Mouse (Mus musculus): ENCODE measurements around the gene Gramd1b. TPM values are rescaled to one million over a fixed set of nuclear protein-coding genes. Genes with fewer than 3 reads are reported as not detected.

The Gramd1b gene
- polyA plus RNA-seq, 1 experiment from 2014 or later: 5.2 TPM

DNA sequence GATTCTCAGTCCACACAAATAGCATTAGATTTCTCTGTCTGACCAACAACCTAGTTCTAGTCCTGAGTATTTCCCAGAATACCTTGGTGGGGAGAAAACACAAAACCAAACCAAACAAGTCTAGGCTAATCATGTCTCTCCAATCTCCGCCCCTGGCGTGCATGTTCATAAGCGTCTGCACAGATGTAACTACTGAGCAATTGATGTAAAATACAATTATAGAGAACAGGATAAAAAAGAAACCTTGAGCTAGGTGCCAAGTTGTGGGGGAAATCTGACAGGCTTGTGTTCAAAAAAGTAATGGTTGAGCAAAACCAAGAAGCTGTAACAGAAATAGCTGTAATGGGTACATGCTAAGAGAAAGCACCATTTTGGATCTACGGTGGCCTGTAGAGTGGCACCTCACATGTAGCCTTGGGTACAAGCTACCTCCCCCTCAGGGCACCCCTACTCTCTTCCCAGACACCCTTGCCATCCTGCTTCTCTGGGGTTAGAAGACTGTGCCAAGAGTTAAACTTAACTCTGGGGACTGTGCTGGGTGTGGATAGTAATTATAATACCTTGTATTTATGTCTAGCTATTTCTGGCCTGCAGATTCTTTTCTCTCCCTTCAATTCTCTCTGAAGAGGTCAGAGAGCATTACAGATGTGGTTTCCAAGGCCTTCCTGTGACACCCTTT is 174.3 kb downstream of the Gramd1b start:
- H3K9me3 ChIP-seq: no peaks in the 10 kb centered on the region
- 87% methylated on average over 4 of the region's 4 CpGs for WGBS
- no peaks in the 10 kb centered on the region for H3K4me1 ChIP-seq (replicated peaks)
- H3K27me3 ChIP-seq: no peaks in the 10 kb centered on the region
- H3K9ac ChIP-seq (replicated peaks): no peak overlapping the region
- ATAC-seq (ENCODE audit: insufficient number of reproducible peaks, insufficient read depth, low FRiP score, low TSS enrichment, low read depth): no peak
- no peaks in the 10 kb centered on the region for H3K36me3 ChIP-seq
- H3K4me3 ChIP-seq (replicated peaks): no peak overlapping the region
- no peak overlapping the region for H3K27ac ChIP-seq
- H3K4me2 ChIP-seq: no peak overlapping the region

DNA sequence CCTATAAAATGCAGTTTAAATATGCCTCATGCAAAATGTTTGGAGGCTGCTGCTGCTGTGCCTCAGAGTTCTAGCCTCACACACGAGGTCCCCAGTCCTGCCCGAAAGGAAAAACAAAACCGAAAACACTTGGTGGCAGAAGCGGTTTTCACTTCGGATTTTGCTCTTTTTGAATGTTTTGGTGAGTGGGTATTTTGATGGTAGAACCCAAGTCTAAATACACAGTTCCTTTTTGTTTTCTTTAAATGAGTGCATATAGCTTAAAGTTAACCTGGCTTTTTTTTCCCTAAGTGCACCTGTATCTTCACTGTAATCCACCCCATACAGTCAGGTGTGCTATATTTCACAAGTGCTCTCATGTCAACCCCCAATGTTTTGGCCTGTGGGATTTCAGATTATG is 174.8 kb downstream of the Gramd1b start:
- Histone ChIP-seq H3K36me3 (no peaks in the 10 kb centered on the region), H3K9ac (replicated peaks) (no peak overlapping the region), H3K27me3 (no peaks in the 10 kb centered on the region), H3K4me1 (replicated peaks) (no peaks in the 10 kb centered on the region), H3K4me3 (replicated peaks) (no peak overlapping the region), H3K27ac (no peak overlapping the region), H3K4me2 (no peak overlapping the region), H3K9me3 (no peaks in the 10 kb centered on the region)
- ATAC-seq (ENCODE audit: insufficient number of reproducible peaks, insufficient read depth, low FRiP score, low TSS enrichment, low read depth): no peak
- 84% methylated on average over 5 of the region's 5 CpGs for WGBS

GRCm38 (mm10) chr9:40355406-40355805 is 175.8 kb downstream of the Gramd1b start:
- H3K36me3 ChIP-seq: no peaks in the 10 kb centered on the region
- H3K9ac ChIP-seq (replicated peaks): no peak overlapping the region
- H3K27me3 ChIP-seq: no peaks in the 10 kb centered on the region
- WGBS: 90% methylated on average over 8 of the region's 8 CpGs
- H3K4me3 ChIP-seq (replicated peaks): no peak overlapping the region
- no peak overlapping the region for H3K27ac ChIP-seq
- no peaks in the 10 kb centered on the region for H3K4me1 ChIP-seq (replicated peaks)
- H3K4me2 ChIP-seq: no peak overlapping the region
- no peak for ATAC-seq (ENCODE audit: insufficient number of reproducible peaks, insufficient read depth, low FRiP score, low TSS enrichment, low read depth)
- no peaks in the 10 kb centered on the region for H3K9me3 ChIP-seq

- H3K9me3 ChIP-seq: no peaks in the 10 kb centered on the region
- 83% methylated on average over 6 of the region's 6 CpGs for WGBS
- H3K27ac ChIP-seq: no peak overlapping the region
- no peak overlapping the region for H3K4me3 ChIP-seq (replicated peaks)
- no peaks in the 10 kb centered on the region for H3K27me3 ChIP-seq
- H3K4me2 ChIP-seq: no peak overlapping the region
- H3K9ac ChIP-seq (replicated peaks): no peak overlapping the region
- H3K4me1 ChIP-seq (replicated peaks): no peaks in the 10 kb centered on the region
- no peak for ATAC-seq (ENCODE audit: insufficient number of reproducible peaks, insufficient read depth, low FRiP score, low TSS enrichment, low read depth)
- H3K36me3 ChIP-seq: no peaks in the 10 kb centered on the region
These were observed 177.6 kb downstream of the Gramd1b start for GRCm38 (mm10) chr9:40353596-40353995.

DNA sequence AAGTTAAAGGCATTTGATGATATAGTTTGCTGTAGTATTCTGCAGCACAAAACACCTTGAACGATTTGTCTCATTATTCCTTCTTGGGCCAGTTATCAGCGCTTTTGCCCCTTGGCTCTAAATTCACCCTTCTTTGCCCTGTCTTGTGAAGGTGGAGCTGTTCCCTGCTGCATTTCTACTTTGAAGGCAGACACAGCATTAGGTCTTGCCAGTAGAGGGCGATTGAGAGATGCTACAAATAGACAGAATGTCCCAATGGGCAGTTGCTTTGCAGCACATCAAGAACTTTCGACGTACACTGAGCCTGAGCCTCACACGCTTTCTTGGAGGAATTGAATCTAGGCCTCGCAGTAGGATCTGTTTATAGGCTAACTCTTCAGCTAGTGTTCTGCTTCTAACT is 180.5 kb downstream of the Gramd1b start:
- Histone ChIP-seq H3K4me1 (replicated peaks) (peaks cover 8% of the 10 kb centered on the region), H3K9me3 (no peaks in the 10 kb centered on the region), H3K9ac (replicated peaks) (no peak overlapping the region), H3K4me2 (no peak overlapping the region), H3K36me3 (no peaks in the 10 kb centered on the region), H3K27ac (no peak overlapping the region), H3K27me3 (no peaks in the 10 kb centered on the region), H3K4me3 (replicated peaks) (no peak overlapping the region)
- ATAC-seq (ENCODE audit: insufficient number of reproducible peaks, insufficient read depth, low FRiP score, low TSS enrichment, low read depth): no peak
- WGBS: 23% methylated on average over 7 of the region's 7 CpGs

GRCm38 (mm10) chr9:40350052-40350451 is 181.1 kb downstream of the Gramd1b start:
- Histone ChIP-seq H3K4me2 (no peak overlapping the region), H3K36me3 (no peaks in the 10 kb centered on the region), H3K9ac (replicated peaks) (no peak overlapping the region), H3K9me3 (no peaks in the 10 kb centered on the region), H3K27ac (no peak overlapping the region), H3K4me1 (replicated peaks) (peaks cover 14% of the 10 kb centered on the region), H3K4me3 (replicated peaks) (no peak overlapping the region), H3K27me3 (no peaks in the 10 kb centered on the region)
- no peak for ATAC-seq (ENCODE audit: insufficient number of reproducible peaks, insufficient read depth, low FRiP score, low TSS enrichment, low read depth)
- WGBS: 89% methylated on average over 2 of the region's 2 CpGs

DNA sequence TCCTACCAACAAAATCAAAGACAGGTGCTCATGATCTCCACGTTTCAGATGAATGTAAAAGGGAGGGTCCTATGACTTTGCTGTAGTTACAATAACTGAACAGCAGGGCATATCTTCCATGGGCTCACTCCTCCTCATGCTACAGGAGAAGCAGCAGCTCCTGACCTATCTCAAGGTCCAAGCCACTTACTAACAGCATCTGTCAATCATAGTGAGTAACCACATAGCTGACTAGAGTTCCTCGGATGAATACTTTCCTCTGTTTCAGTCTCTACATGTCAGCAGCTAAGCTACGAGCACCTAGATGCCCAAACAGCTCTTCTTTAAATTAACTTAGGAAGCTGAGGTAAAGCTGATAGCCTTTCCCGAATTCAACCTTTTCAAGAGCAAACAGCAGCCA is 181.6 kb downstream of the Gramd1b start:
- Histone ChIP-seq H3K4me3 (replicated peaks) (no peak overlapping the region), H3K4me2 (no peak overlapping the region), H3K36me3 (no peaks in the 10 kb centered on the region), H3K9ac (replicated peaks) (no peak overlapping the region), H3K27me3 (no peaks in the 10 kb centered on the region), H3K4me1 (replicated peaks) (peaks cover 19% of the 10 kb centered on the region), H3K27ac (no peak overlapping the region), H3K9me3 (no peaks in the 10 kb centered on the region)
- 79% methylated on average over 4 of the region's 4 CpGs for WGBS
- no peak for ATAC-seq (ENCODE audit: insufficient number of reproducible peaks, insufficient read depth, low FRiP score, low TSS enrichment, low read depth)

DNA sequence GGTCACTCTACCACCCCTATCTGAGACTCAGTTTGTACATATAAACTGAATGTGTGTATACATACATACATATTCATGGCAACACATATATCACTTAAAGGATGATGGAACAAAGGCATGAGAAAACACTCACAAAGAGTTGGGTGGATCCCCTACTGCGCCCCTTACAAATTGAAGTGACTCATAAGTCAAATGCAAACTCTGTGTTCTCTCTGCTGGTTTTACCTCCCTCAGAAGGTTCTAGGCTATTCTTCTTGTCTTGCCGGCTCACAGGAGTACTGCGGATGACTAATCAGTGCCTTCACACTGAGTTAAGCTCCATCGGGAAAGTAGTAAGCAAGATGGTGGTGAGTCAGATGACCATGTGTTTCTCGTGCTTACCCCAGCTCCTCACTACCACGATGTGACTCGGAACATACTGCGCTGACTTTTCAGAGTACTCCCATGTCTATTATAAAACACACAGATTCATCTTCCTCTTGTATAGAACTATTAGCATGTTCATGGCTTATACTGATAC is 182.4 kb downstream of the Gramd1b start:
- 92% methylated on average over 8 of the region's 8 CpGs for WGBS
- no peak overlapping the region for H3K4me2 ChIP-seq
- H3K27me3 ChIP-seq: no peaks in the 10 kb centered on the region
- no peak for ATAC-seq (ENCODE audit: insufficient number of reproducible peaks, insufficient read depth, low FRiP score, low TSS enrichment, low read depth)
- H3K9me3 ChIP-seq: no peaks in the 10 kb centered on the region
- no peak overlapping the region for H3K27ac ChIP-seq
- no peak overlapping the region for H3K4me3 ChIP-seq (replicated peaks)
- H3K36me3 ChIP-seq: no peaks in the 10 kb centered on the region
- peaks cover 19% of the 10 kb centered on the region for H3K4me1 ChIP-seq (replicated peaks)
- no peak overlapping the region for H3K9ac ChIP-seq (replicated peaks)

GRCm38 (mm10) chr9:40346232-40346984 is 184.8 kb downstream of the Gramd1b start:
- Histone ChIP-seq H3K4me1 (replicated peaks) (peaks cover 19% of the 10 kb centered on the region), H3K27ac (0 out of 2 replicates have a peak overlapping the region, but pooled peaks have one; percentile 4), H3K27me3 (no peaks in the 10 kb centered on the region), H3K36me3 (no peaks in the 10 kb centered on the region), H3K9me3 (no peaks in the 10 kb centered on the region), H3K9ac (replicated peaks) (peak overlapping the region; percentile 37; the same call in 1 of the 2 replicates), H3K4me3 (replicated peaks) (peak overlapping the region; percentile 35), H3K4me2 (peak overlapping the region; percentile 63)
- WGBS: 23% methylated on average over 16 of the region's 16 CpGs
- ATAC-seq (ENCODE audit: insufficient number of reproducible peaks, insufficient read depth, low FRiP score, low TSS enrichment, low read depth): peak; percentile 17; the same call in 1 of the 2 replicates

DNA sequence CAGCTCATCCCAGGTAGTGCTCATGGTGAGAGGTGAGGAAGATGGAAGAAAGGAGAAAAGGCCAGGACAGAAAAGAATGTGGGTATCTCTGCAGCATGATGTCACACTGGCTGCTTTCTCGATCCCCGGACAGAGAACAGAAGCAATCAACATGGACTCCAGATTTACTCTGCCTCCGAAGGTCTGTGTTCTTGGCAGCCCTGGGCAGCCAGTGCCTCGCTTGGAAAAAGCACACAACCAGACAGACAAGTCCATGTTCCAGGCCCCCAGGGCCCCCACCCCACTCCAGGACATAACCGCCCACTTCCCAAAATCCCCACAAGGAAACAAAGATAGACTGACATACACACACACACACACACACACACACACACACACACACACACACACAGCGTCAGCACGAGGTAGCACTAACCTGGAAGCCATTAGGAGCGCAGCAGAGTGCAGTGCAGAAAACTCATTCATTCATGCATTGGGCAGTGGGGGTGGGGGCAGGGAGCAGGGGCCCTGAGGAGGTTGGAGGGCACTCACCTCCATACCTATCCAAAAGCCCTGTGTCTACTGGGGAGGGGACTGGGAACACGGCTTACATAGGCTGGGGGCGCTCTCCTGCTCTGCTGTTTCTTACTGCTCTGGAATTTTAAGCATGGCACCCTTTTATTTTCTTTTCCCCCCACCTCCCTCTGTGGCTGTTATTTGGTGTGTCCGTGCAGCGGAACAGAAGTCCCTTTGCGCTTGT is 185.5 kb downstream of the Gramd1b start:
- peak overlapping the region; percentile 63 for H3K4me2 ChIP-seq
- H3K4me3 ChIP-seq (replicated peaks): peak overlapping the region; percentile 35
- ATAC-seq (ENCODE audit: insufficient number of reproducible peaks, insufficient read depth, low FRiP score, low TSS enrichment, low read depth): peak; percentile 80
- no peaks in the 10 kb centered on the region for H3K9me3 ChIP-seq
- no peak overlapping the region; the same call in 1 of the 2 replicates for H3K27ac ChIP-seq
- H3K27me3 ChIP-seq: no peaks in the 10 kb centered on the region
- H3K4me1 ChIP-seq (replicated peaks): peaks cover 19% of the 10 kb centered on the region
- H3K9ac ChIP-seq (replicated peaks): peak overlapping the region; percentile 37
- H3K36me3 ChIP-seq: no peaks in the 10 kb centered on the region
- WGBS: 31% methylated on average over 13 of the region's 13 CpGs

Data from limb, embryonic 12.5 days (tissue).